Mouse (Mus musculus): ENCODE measurements at regions not wholly inside any gene's neighbourhood (a gene's known extent, or its start where the extent isn't known, plus 50 kb on each side); places are given as distances from the start of the nearest gene placed in this dataset.

- Histone ChIP-seq H3K4me1 (ENCODE audit: control insufficient read depth, insufficient read depth, low read length) (no peaks in the 10 kb centered on the region), H3K27ac (ENCODE audit: insufficient read depth, low read depth, low read length) (no peak overlapping the region), H3K4me3 (ENCODE audit: insufficient read depth, low read length) (no peak overlapping the region)
- TF ChIP-seq POLR2A (IDR thresholded peaks at IDR 0.05; ENCODE audit: borderline replicate concordance, low read depth, low read length) (no peak), CTCF (IDR thresholded peaks at IDR 0.05; ENCODE audit: low read depth, low read length) (no peak)
Measured at GRCm38 (mm10) chr5:85525385-85526194, 539.8 kb downstream of the Cenpc1 start.

DNA sequence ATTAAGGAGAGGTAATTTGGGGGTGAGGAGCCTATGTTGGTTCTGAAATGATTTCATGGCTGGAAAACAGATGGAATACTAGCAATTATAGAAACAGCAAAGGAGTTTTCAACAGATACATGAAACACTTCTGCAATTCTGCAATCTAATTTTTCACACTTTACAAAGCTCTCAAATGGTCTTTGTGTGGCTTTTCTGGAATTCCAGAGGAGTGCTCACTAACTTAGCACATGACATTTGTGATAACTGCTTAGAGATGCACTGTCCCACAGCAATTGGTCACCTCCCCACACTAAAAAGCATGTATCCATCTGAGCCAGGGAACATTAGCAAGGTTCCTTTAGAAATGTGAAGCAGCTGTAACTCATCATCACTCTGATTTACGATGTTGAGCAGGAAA lies 560.1 kb downstream of the Cenpc1 start:
- H3K4me1 ChIP-seq (ENCODE audit: control insufficient read depth, insufficient read depth, low read length) = no peaks in the 10 kb centered on the region
- no peak overlapping the region for H3K4me3 ChIP-seq (ENCODE audit: insufficient read depth, low read length)
- H3K27ac ChIP-seq (ENCODE audit: insufficient read depth, low read depth, low read length) = no peak overlapping the region
- TF ChIP-seq POLR2A (IDR thresholded peaks at IDR 0.05; ENCODE audit: borderline replicate concordance, low read depth, low read length) (no peak), CTCF (IDR thresholded peaks at IDR 0.05; ENCODE audit: low read depth, low read length) (no peak)

- Histone ChIP-seq H3K27ac (ENCODE audit: insufficient read depth, low read depth, low read length) (no peak overlapping the region), H3K4me3 (ENCODE audit: insufficient read depth, low read length) (no peak overlapping the region), H3K4me1 (ENCODE audit: control insufficient read depth, insufficient read depth, low read length) (no peaks in the 10 kb centered on the region)
- no peak for TF ChIP-seq POLR2A (IDR thresholded peaks at IDR 0.05; ENCODE audit: borderline replicate concordance, low read depth, low read length)
- TF ChIP-seq CTCF (IDR thresholded peaks at IDR 0.05; ENCODE audit: low read depth, low read length) = no peak
Measured at GRCm38 (mm10) chr5:85497261-85497660, 568.1 kb downstream of the Cenpc1 start.

DNA sequence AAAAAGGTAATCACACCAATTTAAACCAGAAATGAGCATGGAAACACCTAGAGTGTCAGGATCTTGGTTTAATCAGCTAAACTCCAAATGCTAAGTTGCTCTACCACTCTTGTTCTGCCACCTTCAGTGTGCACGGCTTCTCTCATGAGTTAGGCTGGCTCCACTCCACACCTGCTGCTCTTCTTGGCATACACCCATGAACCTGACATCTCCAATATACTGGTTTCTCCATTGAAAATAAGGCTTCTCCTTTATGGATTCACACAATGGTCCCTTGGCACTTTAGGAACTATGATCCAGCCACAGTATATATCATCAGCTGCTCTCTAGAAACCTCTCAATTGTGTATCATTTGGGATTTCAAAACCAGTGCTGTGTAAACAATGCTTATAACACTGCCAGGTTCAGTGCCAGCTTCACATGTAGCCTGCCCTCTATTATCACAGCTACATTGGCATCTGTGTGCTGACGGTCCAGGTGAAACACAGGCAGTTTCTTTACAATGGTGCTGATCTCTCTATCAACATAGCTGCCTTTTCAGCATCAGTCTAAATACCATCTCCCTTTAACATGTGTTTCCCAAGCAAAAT lies 579.6 kb downstream of the Cenpc1 start:
- H3K4me1 ChIP-seq (ENCODE audit: control insufficient read depth, insufficient read depth, low read length) = no peaks in the 10 kb centered on the region
- H3K4me3 ChIP-seq (ENCODE audit: insufficient read depth, low read length) = no peak overlapping the region
- TF ChIP-seq POLR2A (IDR thresholded peaks at IDR 0.05; ENCODE audit: borderline replicate concordance, low read depth, low read length) (no peak), CTCF (IDR thresholded peaks at IDR 0.05; ENCODE audit: low read depth, low read length) (no peak)
- no peak overlapping the region for H3K27ac ChIP-seq (ENCODE audit: insufficient read depth, low read depth, low read length)

GRCm38 (mm10) chr5:85485157-85485556 lies 580.2 kb downstream of the Cenpc1 start:
- H3K4me1 ChIP-seq (ENCODE audit: control insufficient read depth, insufficient read depth, low read length) = no peaks in the 10 kb centered on the region
- TF ChIP-seq CTCF (IDR thresholded peaks at IDR 0.05; ENCODE audit: low read depth, low read length) (no peak), POLR2A (IDR thresholded peaks at IDR 0.05; ENCODE audit: borderline replicate concordance, low read depth, low read length) (no peak)

GRCm38 (mm10) chr5:85467811-85468210 lies 597.6 kb downstream of the Cenpc1 start:
- no peaks in the 10 kb centered on the region for H3K4me1 ChIP-seq (ENCODE audit: control insufficient read depth, insufficient read depth, low read length)
- H3K27ac ChIP-seq (ENCODE audit: insufficient read depth, low read depth, low read length) = no peak overlapping the region
- no peak for TF ChIP-seq CTCF (IDR thresholded peaks at IDR 0.05; ENCODE audit: low read depth, low read length)
- no peak for TF ChIP-seq POLR2A (IDR thresholded peaks at IDR 0.05; ENCODE audit: borderline replicate concordance, low read depth, low read length)
- H3K4me3 ChIP-seq (ENCODE audit: insufficient read depth, low read length) = no peak overlapping the region

More at GRCm38 (mm10) chr5:85485157-85485556, 580.2 kb downstream of the Cenpc1 start:
- no peak overlapping the region for H3K4me3 ChIP-seq (ENCODE audit: insufficient read depth, low read length)
- H3K27ac ChIP-seq (ENCODE audit: insufficient read depth, low read depth, low read length) = no peak overlapping the region

DNA sequence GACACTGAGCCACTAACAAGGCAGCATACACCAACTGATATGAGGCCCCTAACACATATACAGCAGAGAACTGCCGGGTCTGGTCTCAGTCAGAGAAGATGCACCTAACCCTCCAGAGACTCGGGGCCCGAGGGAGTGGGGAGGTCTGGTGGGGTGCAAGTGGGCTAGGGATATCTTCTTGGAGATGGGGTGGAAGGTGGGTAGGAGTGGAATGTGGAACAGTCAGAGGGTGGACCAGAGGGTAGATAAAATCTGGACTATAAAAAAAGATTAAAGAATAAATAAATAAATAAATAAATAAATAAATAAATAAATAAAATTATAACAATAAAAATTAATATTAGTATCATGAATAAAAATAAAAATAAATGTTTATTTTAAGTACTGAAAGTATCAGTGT lies 598.2 kb downstream of the Cenpc1 start:
- Histone ChIP-seq H3K4me1 (ENCODE audit: control insufficient read depth, insufficient read depth, low read length) (no peaks in the 10 kb centered on the region), H3K4me3 (ENCODE audit: insufficient read depth, low read length) (no peak overlapping the region), H3K27ac (ENCODE audit: insufficient read depth, low read depth, low read length) (no peak overlapping the region)
- no peak for TF ChIP-seq CTCF (IDR thresholded peaks at IDR 0.05; ENCODE audit: low read depth, low read length)
